Mouse (Mus musculus) lung, embryonic 14.5 days (tissue): ENCODE data around the gene Kremen2. TPM values are rescaled to one million over a fixed set of nuclear protein-coding genes. Genes with fewer than 3 reads are reported as not detected.

Experiments
- ATAC-seq: fragments of 200-750 bp; cut with Nextera tagmentation; 2 replicates; pipeline ENCODE4 v1.8.0; 2017; ENCODE audit warnings: mild to moderate bottlenecking, moderate TSS enrichment, moderate library complexity; ENCODE audit not compliant: insufficient read depth
- DNase-seq: peaks from one replicate; pipeline ENCODE4 v3.0.0-alpha.2; 2015
- H3K27ac ChIP-seq: fragments of 300-500 bp; sonication (generic); 2 replicates; pipeline ENCODE4 v1.5.1; 2014; ENCODE audit warnings: low read depth, mild to moderate bottlenecking, moderate library complexity
- H3K27me3 ChIP-seq: fragments of 300-500 bp; sonication (generic); 2 replicates; pipeline ENCODE4 v1.6.1; 2014; ENCODE audit warnings: low read length, control low read depth; ENCODE audit not compliant: insufficient read depth
- H3K36me3 ChIP-seq: fragments of 300-500 bp; sonication (generic); 2 replicates; pipeline ENCODE4 v1.6.1; 2014; ENCODE audit warnings: control low read depth; ENCODE audit not compliant: insufficient read depth
- H3K4me1 ChIP-seq: fragments of 300-500 bp; sonication (generic); 2 replicates; pipeline ENCODE4 v1.6.1; 2014; ENCODE audit warnings: antibody characterized with exemption, control low read depth; ENCODE audit not compliant: insufficient read depth
- H3K4me2 ChIP-seq: fragments of 300-500 bp; sonication (generic); 2 replicates; pipeline ENCODE4 v1.6.1; 2014; ENCODE audit warnings: mild to moderate bottlenecking
- H3K4me3 ChIP-seq: fragments of 300-500 bp; sonication (generic); 2 replicates; pipeline ENCODE4 v1.5.1; 2014; ENCODE audit warnings: low read depth, low read length
- H3K9ac ChIP-seq: fragments of 300-500 bp; sonication (generic); 2 replicates; pipeline ENCODE4 v1.6.1; 2014
- H3K9me3 ChIP-seq: fragments of 300-500 bp; sonication (generic); 2 replicates; pipeline ENCODE4 v1.6.1; 2016; ENCODE audit warnings: low read depth, low read length, control low read depth
- CTCF ChIP-seq: IDR thresholded peaks from 2 replicates; pipeline ENCODE4 v1.5.1; 2016; ENCODE audit warnings: antibody characterized with exemption, low read depth
- WGBS: fragments of 180-500 bp; shearing (Covaris S2); extraction: QIAGEN DNeasy Blood & Tissue Kit; methylation state at CpG from one replicate; pipeline ENCODE4 v1.1.7; 2014; 5-methylcytosine and 5-hydroxymethylcytosine counted together
- polyA plus RNA-seq: library from polyadenylated mRNA; unstranded; fragments of >200 nt; fragmentation: Nextera tagmentation; extraction: Ambion mirVana; gene quantifications from 2 replicates; pipeline ENCODE4 v1.2.1, GENCODE M21; 2014

Kremen2 gene
- polyA plus RNA-seq, 1 experiment from 2014 or later: not detected

- peaks cover 4% of the 10 kb centered on the region; the same call in 1 of the 2 replicates for H3K4me1 ChIP-seq
- TF ChIP-seq CTCF: no peak
- H3K36me3 ChIP-seq: peaks cover 34% of the 10 kb centered on the region
- H3K27me3 ChIP-seq: no peaks in the 10 kb centered on the region
- H3K9me3 ChIP-seq: no peaks in the 10 kb centered on the region
- WGBS: 41% methylated on average over 1 of the region's 1 CpGs
- H3K9ac ChIP-seq: no peak overlapping the region
- H3K4me2 ChIP-seq: no peak overlapping the region
- H3K27ac ChIP-seq: no peak overlapping the region
- DNase-seq (peak; percentile 81), ATAC-seq (peak; percentile 39; the same call in 1 of the 2 replicates)
- no peak overlapping the region for H3K4me3 ChIP-seq
Measured at GRCm38 (mm10) chr17:23734341-23734740, 11.3 kb downstream of the Kremen2 start.

- no peak for TF ChIP-seq CTCF
- Histone ChIP-seq H3K4me1 (no peaks in the 10 kb centered on the region), H3K4me3 (no peak overlapping the region), H3K27ac (no peak overlapping the region), H3K9me3 (no peaks in the 10 kb centered on the region), H3K9ac (no peak overlapping the region), H3K36me3 (peaks cover 11% of the 10 kb centered on the region), H3K4me2 (no peak overlapping the region), H3K27me3 (no peaks in the 10 kb centered on the region)
- DNase-seq (no peak), ATAC-seq (no peak)
- 57% methylated on average over 1 of the region's 1 CpGs for WGBS
Measured at GRCm38 (mm10) chr17:23730441-23730840, 15.2 kb downstream of the Kremen2 start.

- no peaks in the 10 kb centered on the region for H3K36me3 ChIP-seq
- peak; percentile 95 for DNase-seq
- H3K4me1 ChIP-seq: no peaks in the 10 kb centered on the region
- peak overlapping the region; percentile 71 for H3K4me2 ChIP-seq
- no peaks in the 10 kb centered on the region for H3K9me3 ChIP-seq
- WGBS: 0% methylated on average over 12 of the region's 20 CpGs
- peak; percentile 46; the same call in 1 of the 2 replicates for TF ChIP-seq CTCF
- no peaks in the 10 kb centered on the region for H3K27me3 ChIP-seq
- ATAC-seq: peak; percentile 94
- H3K4me3 ChIP-seq: peak overlapping the region; percentile 77
- peak overlapping the region; percentile 74 for H3K9ac ChIP-seq
- H3K27ac ChIP-seq: peak overlapping the region; percentile 93
Measured at GRCm38 (mm10) chr17:23726758-23727142, 18.9 kb downstream of the Kremen2 start.

- Histone ChIP-seq H3K4me2 (peak within 1 kb of the TSS; percentile 71), H3K9ac (peak within 1 kb of the TSS; percentile 74), H3K4me3 (peak within 1 kb of the TSS; percentile 77), H3K27ac (peak within 1 kb of the TSS; percentile 93), H3K4me1 (no peaks in the 10 kb centered on the region), H3K9me3 (no peaks in the 10 kb centered on the region), H3K36me3 (no peaks in the 10 kb centered on the region), H3K27me3 (no peaks in the 10 kb centered on the region)
- DNase-seq: peak; percentile 99
- peak; percentile 93 for ATAC-seq
- TF ChIP-seq CTCF: no peak
- WGBS: 1% methylated on average over 71 of the region's 73 CpGs
Measured at GRCm38 (mm10) chr17:23725999-23726757, 19.5 kb downstream of the Kremen2 start, which contains the start of gene Pkmyt1. TSS of gene Pkmyt1 (plus strand) at chr17:23726336.

GRCm38 (mm10) chr17:23725477-23725876 is 20.2 kb downstream of the Kremen2 start:
- Histone ChIP-seq H3K27me3 (no peaks in the 10 kb centered on the region), H3K4me2 (peak overlapping the region; percentile 71), H3K27ac (peak overlapping the region; percentile 83), H3K4me3 (peak overlapping the region; percentile 77), H3K9ac (peak overlapping the region; percentile 60), H3K36me3 (no peaks in the 10 kb centered on the region), H3K4me1 (no peaks in the 10 kb centered on the region), H3K9me3 (no peaks in the 10 kb centered on the region)
- ATAC-seq (no peak), DNase-seq (peak; percentile 17)
- WGBS: 53% methylated on average over 4 of the region's 4 CpGs
- no peak for TF ChIP-seq CTCF

GRCm38 (mm10) chr17:23722376-23723125 is 23.1 kb downstream of the Kremen2 start, which contains the start of gene 1520401A03Rik:
TSS of gene 1520401A03Rik (minus strand) at chr17:23722783.
- H3K4me1 ChIP-seq: no peaks in the 10 kb centered on the region
- no peak within 1 kb of the TSS for H3K4me2 ChIP-seq
- WGBS: 39% methylated on average over 7 of the region's 7 CpGs
- ATAC-seq (no peak), DNase-seq (no peak)
- H3K36me3 ChIP-seq: no peaks in the 10 kb centered on the region
- TF ChIP-seq CTCF: no peak
- H3K9me3 ChIP-seq: no peaks in the 10 kb centered on the region
- H3K9ac ChIP-seq: no peak within 1 kb of the TSS
- no peaks in the 10 kb centered on the region for H3K27me3 ChIP-seq
- no peak within 1 kb of the TSS for H3K27ac ChIP-seq
- no peak within 1 kb of the TSS for H3K4me3 ChIP-seq

- H3K27ac ChIP-seq: no peak overlapping the region
- H3K4me2 ChIP-seq: no peak overlapping the region
- no peaks in the 10 kb centered on the region for H3K27me3 ChIP-seq
- no peak overlapping the region for H3K4me3 ChIP-seq
- no peak overlapping the region for H3K9ac ChIP-seq
- WGBS: 78% methylated on average over 2 of the region's 2 CpGs
- no peaks in the 10 kb centered on the region for H3K36me3 ChIP-seq
- no peaks in the 10 kb centered on the region for H3K9me3 ChIP-seq
- TF ChIP-seq CTCF: no peak
- ATAC-seq (no peak), DNase-seq (no peak)
- no peaks in the 10 kb centered on the region for H3K4me1 ChIP-seq
Measured at GRCm38 (mm10) chr17:23721886-23722285, 23.7 kb downstream of the Kremen2 start.
